Mouse (Mus musculus) heart, postnatal 25 days (tissue): ENCODE results near the gene Aldh1a2. TPM values are rescaled to one million over a fixed set of nuclear protein-coding genes. Genes with fewer than 3 reads are reported as not detected.

Source experiments
- DNase-seq: peaks from one replicate; pipeline ENCODE4 v3.0.0; 2022; ENCODE audit warnings: low spot score
- intact Hi-C: fragments of 180-260 bp; cut with DNase I; formaldehyde crosslinking; loops from one replicate; pipeline ENCODE4 v1.15.1; 2025
- total RNA-seq, 2 experiments: library from RNA; stranded (reverse); gene quantifications; 2 replicates each; pipeline ENCODE4 v1.2.3; 2021

Aldh1a2 gene
- 10 to 100 TPM in 1 of 2 experiments, 1 to 10 TPM in 1; 9.5 to 12.9 TPM for total RNA-seq

DNA sequence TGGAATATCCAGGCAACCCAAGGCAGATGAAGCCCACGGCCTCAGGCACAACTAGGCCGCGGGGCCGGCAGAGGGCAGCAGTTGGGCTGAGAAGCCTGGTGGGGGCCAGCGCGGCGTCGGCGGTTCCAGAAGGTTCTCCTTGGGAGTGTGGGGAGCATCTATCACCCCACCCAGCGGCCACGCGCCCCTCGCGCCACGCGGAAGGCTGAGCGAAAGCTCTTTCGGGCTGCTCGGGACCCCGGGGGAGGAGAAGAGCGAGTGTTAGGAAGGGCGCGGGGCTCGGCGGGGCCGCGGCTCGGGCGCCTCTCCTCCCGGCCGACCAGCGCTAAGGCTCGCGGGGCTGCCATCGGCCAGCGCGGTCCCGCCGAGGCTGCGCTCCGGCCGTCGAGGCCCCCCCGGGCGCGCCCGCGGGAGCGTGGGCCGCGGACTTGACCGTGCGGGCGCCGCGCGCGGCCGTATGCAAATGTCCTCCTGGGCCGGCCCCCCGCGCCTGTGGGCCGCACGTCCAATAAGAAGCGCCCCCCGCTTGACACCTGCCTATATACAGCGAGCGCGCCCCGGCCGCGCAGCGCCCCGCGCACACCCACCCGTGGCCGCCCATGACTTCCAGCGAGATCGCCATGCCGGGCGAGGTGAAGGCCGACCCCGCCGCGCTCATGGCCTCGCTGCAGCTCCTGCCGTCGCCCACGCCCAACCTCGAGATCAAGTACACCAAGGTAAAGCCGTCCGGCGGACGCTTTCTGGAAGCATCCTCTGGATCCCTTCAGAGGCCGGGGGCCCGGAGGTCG lies at the start of gene Aldh1a2:
Gene Aldh1a2, plus strand, starts transcription at position 542 of the 788 bp plus-strand sequence.
- DNase-seq = peak; percentile 42
- intact Hi-C loops = loop anchor here (10.0 kb wide), 3 partner anchors 139 to 409 kb away; no protein-coding TSS in a partner anchor

DNA sequence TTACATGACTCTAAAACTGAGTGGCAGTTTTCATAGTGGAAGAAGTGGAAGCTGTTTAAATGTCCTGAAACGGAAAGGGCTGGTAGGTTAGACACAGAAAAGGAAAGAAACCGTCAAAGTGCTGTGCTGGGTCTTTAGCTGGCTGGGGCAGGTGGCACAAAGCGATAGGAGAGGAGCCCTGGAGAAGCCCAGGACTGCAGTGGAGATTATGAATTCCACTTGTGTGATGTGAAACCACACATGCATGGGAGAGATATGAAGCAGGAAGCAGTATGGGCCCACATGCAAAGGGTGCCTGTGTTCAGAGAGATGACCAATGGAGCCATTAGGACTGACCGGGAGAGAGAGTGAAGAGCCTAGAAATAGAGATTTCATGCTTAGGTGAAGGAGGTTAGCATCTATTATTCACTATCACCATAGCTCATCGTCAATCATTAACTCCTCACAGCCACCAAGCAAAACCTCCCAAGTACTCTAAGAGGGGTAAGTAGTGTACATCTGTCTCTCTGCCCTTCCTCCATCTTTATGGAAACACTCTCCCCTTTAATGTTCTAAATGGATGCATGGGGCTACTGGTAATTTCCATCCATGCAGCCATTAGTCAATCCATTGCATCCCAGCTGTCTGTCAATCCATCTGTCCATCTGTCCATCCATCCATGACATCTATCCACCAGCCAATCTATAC lies 49.4 kb upstream of the Aldh1a2 start:
- intact Hi-C loops = no loop called here
- DNase-seq = no peak

DNA sequence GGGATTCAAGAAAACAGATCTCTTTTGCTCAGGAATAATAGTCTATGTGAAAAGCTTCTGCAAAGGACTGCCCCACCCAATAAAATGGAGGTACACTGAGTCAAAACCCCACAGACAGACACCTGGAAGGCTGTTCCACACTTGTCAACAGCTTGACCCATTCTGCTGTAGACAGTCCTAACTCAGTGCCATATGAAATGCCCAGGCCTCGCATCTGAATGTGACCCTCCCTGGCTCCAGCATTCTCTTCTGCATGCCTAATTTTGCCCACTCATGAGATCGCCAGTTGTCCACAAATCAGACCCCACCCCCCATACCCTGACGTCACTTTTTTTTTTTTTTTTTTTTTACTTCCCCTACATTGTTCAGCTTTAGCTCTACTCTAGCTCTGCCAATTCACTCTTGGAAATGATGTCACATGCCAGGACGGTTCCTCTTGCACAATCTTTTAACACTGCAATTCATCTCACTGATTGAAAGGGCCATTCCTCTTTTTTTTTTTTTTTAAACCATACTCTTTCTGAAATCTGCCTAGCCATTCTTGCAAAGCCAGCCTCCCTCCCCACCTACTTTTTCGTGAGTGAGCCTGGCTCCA lies 48.6 kb upstream of the Aldh1a2 start:
- intact Hi-C loops = no loop called here
- peak; percentile 27 for DNase-seq

DNA sequence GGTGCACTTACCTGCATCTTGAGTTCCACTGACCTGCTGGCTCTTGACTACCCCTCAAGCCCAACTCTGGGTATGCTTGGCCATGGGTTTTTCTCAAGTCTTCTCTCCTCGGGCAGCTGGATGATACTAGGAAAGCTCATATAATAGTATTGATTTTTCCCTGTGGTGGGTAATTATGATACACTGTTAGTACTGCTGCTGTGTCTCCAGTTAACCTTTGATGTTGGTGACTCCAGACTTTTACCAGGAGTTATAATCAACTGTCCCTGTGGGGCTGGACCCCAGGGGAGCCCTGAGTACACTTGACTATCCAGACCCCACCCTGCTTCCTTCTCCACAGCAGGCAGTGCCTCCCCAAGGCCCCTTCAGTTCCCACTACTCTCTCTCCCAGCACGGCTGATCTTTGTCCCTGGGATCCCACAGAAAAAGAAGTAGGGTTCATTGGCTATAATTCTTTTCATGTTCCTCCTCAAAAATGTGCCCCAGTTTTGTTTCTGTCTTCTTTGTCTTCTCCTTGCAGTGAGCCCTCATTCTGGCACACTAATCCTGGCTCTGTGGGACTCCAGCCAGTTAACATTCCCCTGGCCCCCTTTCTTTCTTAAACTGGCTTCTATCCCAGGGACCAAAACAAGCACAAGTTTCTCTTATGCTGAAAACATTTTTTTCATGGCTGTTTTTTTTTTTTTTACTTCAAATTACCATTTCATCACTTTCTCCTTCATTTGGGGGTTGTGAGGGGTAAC lies 47.9 kb upstream of the Aldh1a2 start:
- DNase-seq = no peak
- intact Hi-C loops = no loop called here

DNA sequence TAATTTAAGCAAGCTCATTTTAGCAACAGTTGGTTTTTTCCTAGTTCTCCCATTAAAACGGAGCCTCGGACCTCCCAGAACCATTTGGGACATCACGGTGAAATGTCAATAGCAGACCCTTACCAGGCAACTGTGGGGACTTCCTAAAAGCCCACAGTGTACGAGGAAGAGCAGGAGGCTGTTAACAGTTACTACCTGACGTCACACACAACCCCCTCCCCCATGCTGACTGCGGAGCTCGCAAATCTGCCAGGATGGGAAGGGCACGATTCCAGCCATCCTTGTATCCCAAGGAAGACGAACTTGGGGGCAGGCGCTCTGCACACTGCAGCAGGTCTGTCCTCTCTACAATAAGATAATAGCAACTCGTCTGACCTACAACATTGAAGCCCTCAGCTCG lies 47.1 kb upstream of the Aldh1a2 start, which contains the start of gene Aqp9:
Gene Aqp9, minus strand, starts transcription at position 172 of the 400 bp plus-strand sequence.
- intact Hi-C loops = no loop called here
- DNase-seq = no peak

DNA sequence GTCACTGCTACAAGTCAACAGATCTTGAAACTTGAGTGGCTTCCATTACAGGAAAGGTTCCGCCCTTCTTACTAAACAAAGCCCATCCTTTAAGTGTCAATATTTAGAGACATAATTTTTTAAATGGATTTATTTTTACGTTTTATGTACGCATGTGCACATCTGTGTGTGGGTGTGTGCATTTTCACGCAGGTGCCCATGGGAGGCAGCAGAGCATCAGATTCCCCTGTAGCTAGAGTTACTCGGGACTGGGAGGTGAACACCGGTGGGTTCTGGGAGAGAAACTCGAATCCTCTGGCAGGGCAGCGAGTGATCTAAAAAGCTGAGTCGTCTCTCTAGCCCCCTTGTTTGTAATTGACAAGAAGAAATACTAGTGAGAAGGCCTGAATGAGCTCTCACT lies 42.1 kb upstream of the Aldh1a2 start:
- DNase-seq = no peak
- intact Hi-C loops = no loop called here

DNA sequence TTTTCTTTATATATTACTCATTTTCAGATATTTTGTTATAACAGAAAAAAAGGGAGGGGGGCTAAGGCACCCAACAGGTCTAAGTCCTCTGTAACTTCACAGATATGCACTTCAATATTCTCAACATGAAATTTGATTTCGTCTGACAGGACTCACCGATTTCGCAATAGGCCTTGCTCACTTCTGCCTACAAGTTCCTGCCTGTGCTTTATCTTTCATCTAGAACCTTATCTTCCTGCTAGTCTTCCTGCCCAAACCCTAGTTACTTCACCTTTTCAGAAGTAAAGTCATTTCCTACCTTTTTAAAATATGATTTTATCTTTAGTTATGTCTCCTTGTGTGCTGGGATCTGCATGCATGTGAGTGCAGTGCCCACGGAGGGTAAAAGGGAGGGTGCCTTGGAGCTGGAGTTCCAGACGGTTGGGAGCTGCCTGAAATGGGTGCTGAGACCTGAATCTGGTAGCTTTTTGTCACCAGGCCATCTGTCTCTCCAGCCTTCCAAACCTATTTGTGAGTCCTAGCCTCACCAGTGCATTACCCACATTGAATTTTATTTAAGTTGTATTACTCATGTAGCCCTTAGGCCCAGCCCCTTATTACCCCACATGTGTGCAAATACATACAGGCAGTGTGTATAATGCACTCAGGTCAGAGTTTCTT lies 41.1 kb upstream of the Aldh1a2 start:
- DNase-seq = no peak
- intact Hi-C loops = no loop called here

DNA sequence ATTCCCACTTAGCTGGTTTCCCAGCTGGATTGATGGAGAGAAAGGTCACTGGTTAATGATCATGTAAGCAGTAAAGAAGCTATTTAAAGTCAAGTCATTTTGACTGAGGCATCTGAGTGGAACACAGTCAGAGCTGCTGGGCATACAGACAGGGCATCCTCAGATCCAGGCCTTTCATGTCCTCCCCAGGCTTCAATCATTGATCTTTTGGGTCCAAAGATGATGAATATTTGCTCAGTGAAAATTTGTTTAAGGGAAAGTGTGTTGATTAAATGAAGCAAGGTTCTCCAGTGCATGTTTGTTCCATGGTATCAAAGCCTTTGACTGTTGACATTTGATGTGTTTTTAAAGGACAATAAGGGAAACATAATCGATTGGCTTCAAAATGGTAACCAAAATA lies 39.9 kb upstream of the Aldh1a2 start:
- no peak for DNase-seq

DNA sequence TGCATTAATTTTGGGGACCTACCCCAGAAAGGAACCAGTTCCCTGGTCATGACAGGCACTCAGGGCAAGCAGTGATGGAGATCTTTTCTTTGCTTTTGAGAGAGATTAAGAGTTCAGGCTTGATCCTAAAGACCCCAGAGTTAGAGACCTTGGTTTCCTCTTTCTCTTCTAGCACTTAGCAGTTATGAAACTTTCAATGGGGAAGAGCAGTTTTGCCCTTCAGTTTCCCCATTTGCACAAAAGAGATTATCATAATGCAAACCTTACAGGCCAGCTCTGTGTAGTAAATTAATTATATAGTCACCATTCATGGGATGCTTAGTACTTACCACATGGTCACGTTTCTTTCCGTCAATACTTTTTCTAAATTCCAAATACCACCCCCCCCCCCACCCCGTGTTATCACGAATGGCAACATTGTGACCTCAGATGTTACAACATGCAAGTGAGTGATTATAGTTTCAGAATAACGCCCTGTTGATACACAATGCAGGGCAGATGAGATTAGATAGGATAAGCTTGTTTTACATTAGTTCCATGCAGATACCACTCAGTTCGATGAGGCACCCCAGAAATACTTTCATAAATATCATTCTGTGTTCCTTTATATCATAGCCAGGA lies 36.2 kb upstream of the Aldh1a2 start:
- intact Hi-C loops = no loop called here
- DNase-seq = no peak

More for the DNA sequence above, 39.9 kb upstream of the Aldh1a2 start:
- intact Hi-C loops = no loop called here

DNA sequence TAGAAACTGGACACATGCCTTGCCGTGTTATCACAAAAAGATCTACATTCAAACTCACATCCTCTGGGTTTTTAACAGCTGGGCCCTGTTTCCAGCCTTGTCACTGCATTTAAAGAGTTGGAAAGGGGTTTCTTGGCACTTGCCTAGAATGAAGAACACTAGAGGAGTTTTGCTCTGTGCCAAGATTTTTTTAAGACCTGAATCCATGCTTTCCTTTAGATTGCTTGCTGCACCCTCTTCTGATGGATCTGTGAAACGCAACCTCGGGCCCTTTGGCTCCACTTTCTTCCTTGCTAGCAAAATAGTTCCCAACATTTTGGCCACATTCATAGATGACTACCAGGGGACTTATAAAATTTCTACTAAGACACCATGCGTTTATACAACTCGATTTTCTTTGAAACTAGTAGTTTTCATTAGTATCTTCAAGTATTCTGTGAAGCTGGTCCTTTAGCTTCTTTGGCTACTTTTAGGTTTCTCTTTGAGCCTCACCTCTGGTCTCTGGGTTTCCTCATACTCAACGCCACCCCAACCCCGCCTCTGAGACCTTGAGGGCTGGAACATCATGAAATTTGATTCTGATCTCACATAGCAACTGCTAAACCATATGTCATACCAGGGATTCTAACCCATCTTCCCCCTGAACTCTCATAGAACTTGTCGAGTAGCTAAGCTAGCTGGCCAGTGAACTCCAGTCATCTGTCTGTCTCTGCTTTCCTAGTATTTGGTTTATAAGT lies 35.5 kb upstream of the Aldh1a2 start:
- intact Hi-C loops = loop anchor here (10.0 kb wide), 1 partner anchor 45 kb away; no protein-coding TSS in a partner anchor
- no peak for DNase-seq

DNA sequence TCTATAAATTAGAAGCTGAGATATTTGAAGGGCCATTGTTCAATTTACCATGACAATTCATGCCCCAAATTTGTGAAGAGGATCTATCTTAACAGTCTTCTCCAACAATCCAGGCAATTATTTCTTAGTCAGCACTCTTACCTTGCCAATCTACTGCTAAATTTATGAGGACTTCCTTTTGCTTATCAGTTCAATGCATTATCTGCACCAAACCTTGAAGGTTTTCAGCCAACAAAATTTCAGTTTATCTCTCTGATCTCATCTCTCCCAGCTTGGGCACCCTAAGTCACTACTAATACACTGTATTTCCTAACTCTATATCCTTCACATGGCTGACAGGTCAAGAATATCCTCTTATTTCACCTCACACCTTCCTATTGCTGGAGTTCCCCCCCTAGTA lies 30.3 kb upstream of the Aldh1a2 start:
- DNase-seq = no peak
- intact Hi-C loops = loop anchor here (10.0 kb wide), 1 partner anchor 50 kb away; no protein-coding TSS in a partner anchor

DNA sequence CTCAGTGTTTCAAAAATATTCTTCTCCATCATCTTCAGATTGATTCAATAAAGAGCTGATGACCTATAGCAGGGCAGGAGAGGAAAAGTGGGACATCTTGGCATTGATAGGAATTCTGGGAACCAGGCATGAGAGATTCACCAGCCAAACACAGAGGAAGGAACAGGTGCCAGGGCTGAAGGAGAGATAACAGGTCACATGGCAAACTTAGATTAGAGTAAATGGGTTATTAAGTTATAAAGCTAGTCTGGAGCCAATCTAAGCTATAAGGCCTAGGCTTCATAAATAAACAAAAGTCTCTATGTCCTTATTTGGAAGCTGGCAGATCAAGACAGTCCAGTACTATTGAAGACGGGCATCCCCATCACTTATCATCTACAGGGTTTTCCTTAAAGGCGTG lies 29.8 kb upstream of the Aldh1a2 start:
- DNase-seq = no peak
- intact Hi-C loops = loop anchor here (10.0 kb wide), 1 partner anchor 51 kb away; no protein-coding TSS in a partner anchor

DNA sequence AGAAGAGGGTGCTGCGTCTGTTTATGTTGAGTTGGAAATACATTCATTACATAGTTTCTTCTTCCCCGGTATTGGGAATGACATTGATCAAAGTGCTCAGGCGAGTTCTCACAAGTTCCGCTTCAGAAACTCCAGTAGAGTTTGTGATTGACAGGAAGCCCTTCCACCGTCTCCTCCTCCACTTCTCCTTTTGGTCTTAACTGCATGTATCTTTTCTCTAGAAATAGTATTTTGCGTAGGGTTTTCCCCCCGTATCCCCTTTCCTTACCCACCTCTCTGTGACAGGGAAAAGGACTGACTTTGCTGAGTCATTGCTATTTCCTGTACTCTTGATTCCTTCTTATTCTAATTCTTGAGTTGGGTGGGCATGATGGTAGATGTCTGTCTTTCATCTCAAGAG lies 28.2 kb upstream of the Aldh1a2 start:
- DNase-seq = no peak
- intact Hi-C loops = loop anchor here (10.0 kb wide), 1 partner anchor 53 kb away; no protein-coding TSS in a partner anchor

DNA sequence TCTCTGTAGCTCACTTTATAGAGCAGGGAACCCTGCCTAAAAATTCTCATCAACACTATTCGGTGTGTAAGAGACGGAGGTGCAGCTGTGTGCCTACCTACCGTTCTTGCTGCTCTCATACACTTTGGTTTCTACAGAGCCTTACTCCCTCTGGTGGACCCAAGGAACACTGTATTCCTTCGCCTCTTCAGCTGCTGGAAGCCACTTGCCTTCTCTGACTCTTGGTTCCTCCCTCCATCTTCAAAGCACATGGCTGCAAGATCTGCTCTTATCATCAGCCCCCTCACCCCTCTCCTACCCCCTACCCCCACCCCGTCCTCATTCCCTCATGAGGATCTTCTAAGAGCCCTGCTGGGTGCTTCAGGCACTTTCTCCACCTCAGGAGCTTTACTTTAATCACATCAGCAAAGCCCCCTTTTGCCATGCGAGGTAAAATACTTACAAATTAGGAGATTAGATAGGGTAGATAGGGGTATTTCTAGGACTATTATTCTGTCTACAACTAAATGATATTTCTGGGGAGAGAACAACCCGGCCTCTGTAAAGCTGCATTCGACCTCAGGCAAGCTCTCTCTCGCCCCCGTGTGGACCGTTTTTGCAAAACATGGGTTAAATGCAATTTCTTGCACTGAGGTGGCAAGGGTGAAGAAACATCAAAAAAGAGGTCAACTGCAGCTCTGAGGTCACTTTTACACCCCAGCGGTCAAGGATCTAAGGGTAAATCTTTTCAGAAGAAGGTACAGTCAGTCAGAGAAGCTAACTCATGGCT lies 26.8 kb upstream of the Aldh1a2 start:
- intact Hi-C loops = loop anchor here (10.0 kb wide), 1 partner anchor 54 kb away; no protein-coding TSS in a partner anchor
- no peak for DNase-seq

DNA sequence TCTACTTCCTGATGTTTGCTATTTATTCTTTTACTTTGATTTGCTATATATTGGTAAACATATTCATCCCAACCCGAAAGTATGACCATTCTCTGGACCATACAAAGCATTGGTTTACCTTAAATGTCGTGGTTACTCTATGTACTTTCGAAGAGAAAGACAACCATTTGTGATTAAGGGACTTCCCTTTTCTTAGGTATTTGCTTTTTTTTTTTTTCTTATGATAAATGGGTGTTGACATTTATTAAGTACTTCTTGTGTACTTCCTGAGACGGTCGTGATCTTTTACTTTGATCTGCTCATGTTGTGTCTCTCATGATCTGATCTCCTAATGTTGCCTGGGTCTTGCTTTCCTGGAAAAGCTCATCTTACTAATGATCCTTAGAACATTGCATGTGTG lies 16.8 kb upstream of the Aldh1a2 start:
- intact Hi-C loops = no loop called here
- no peak for DNase-seq

DNA sequence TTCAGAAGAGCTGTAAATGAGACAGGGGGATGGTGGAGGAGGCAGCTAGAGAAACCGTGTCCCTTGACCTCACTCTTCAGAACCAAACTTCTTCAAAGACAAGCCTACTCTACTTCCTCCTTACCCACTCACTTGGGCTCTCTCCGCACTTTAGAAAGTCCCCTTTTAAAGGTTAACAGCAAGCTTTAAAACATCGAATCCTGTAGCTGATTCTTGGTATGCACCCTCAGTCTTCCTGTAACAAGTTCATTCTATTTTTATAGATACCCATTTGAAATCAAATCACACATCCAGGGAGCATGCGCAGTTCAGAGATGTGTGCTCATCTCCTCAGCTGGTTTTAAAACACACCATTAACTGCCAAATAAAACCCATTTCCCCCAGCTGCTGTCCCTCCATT lies 13.3 kb upstream of the Aldh1a2 start:
- DNase-seq = no peak
- intact Hi-C loops = no loop called here

DNA sequence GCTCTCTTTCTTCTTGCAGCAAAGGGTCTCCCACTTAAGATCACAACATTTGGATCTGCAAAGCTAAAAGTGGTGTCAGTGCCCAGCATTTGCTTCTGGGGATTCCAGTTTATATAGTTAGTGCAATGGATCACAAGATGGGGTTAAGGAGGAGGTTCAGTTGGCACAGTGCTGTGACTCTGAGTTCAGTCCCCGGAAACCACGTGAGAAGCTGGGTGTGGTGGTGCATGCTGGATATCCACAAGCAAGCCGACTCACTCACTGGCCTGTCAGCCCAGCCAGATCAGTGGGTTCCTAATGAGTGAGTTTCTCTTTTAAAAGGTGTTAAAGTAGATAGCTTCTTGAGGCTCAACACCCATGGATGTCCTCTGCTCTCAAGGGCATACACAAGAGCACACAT lies 6.3 kb upstream of the Aldh1a2 start:
- intact Hi-C loops = no loop called here
- no peak for DNase-seq
